Mouse (Mus musculus) G1E (cell line): ENCODE results near the gene Gtsf1.

Experiments used
- CTCF ChIP-seq: IDR thresholded peaks from 2 replicates; pipeline ENCODE4 v1.5.1; 2012; ENCODE audit warnings: low read depth, low read length, inconsistent platforms, mixed read lengths
- GATA1 ChIP-seq: IDR thresholded peaks from 2 replicates; pipeline ENCODE4 v1.6.1; 2012; ENCODE audit warnings: borderline replicate concordance, low read length, inconsistent platforms, mixed read lengths
- GATA2 ChIP-seq: IDR thresholded peaks from 2 replicates; pipeline ENCODE4 v1.6.1; 2012; ENCODE audit warnings: low read depth, low read length, inconsistent platforms, borderline replicate concordance
- POLR2AphosphoS5 ChIP-seq: IDR thresholded peaks from 2 replicates; pipeline ENCODE4 v1.6.1; 2012; ENCODE audit warnings: low read depth, low read length, inconsistent platforms; ENCODE audit not compliant: insufficient replicate concordance
- TAL1 ChIP-seq: conservative IDR thresholded peaks from 2 replicates; pipeline ENCODE4 v1.6.1; 2012; ENCODE audit warnings: low read depth, low read length, inconsistent platforms, mixed read lengths

GRCm38 (mm10) chr15:103383771-103384488 is 46.3 kb downstream of the Gtsf1 start:
- no peak for TF ChIP-seq CTCF
- TF ChIP-seq GATA1: no peak
- TF ChIP-seq TAL1: no peak
- no peak for TF ChIP-seq POLR2AphosphoS5
- TF ChIP-seq GATA2: no peak
